Mouse (Mus musculus) erythroblast, embryonic 14.5 days (primary cell): ENCODE measurements around the gene Rpp14.

ENCODE experiments used
- GATA1 ChIP-seq: IDR thresholded peaks from 2 replicates; pipeline ENCODE4 v1.6.1; 2012; ENCODE audit warnings: low read length, inconsistent platforms, mixed read lengths
- TAL1 ChIP-seq: IDR thresholded peaks from 3 replicates; pipeline ENCODE4 v1.6.1; 2012; ENCODE audit warnings: low read length, inconsistent platforms, mixed read lengths

GRCm38 (mm10) chr14:8040179-8040578 is 40.0 kb upstream of the Rpp14 start:
- TF ChIP-seq GATA1 (no peak), TAL1 (no peak)
